Mouse (Mus musculus) lung, postnatal 0 days (tissue): ENCODE results near the gene Nin.

Experiments used
- CTCF ChIP-seq: IDR thresholded peaks from 2 replicates; pipeline ENCODE4 v1.5.1; 2016; ENCODE audit warnings: antibody characterized with exemption, mild to moderate bottlenecking
- EP300 ChIP-seq: IDR thresholded peaks from 2 replicates; pipeline ENCODE4 v1.6.1; 2016; ENCODE audit warnings: antibody characterized with exemption, mild to moderate bottlenecking, control low read depth

DNA sequence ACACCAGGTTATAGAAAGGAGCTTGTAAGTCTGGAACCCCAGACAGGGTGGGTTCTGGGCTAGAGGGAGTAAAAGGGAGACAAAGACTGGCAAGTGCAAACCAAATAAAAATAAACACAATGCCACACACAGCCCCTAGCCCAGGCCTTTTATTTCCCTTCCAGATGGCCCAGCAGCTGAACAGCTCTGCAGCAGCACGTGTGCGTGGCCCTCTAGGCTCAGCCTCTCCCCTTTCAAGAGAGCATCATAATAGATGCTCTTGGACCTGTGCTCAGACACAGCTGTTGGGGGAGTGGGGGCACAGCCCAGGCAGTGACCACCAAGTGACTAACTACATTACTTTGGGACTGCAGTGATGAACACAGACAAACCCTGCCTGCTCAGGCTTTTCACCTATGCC, 5.4 kb downstream of the Nin start:
- TF ChIP-seq CTCF, result no peak
- no peak for TF ChIP-seq EP300
